Mouse (Mus musculus) small intestine, adult 2 months (tissue): ENCODE measurements around the gene Agap1.

ENCODE experiments used
- CTCF ChIP-seq: fragments of 200-500 bp; IDR thresholded peaks from 2 replicates; pipeline ENCODE4 v1.5.1; 2012; ENCODE audit warnings: low read depth, mild to moderate bottlenecking, control low read depth, inconsistent platforms, low read length, moderate library complexity, mixed read lengths; ENCODE audit not compliant: insufficient replicate concordance, insufficient read length; ENCODE audit errors: extremely low read depth
- POLR2A ChIP-seq: fragments of 200-500 bp; IDR thresholded peaks from 2 replicates; pipeline ENCODE4 v1.6.1; 2012; ENCODE audit warnings: low read depth, mild to moderate bottlenecking, control low read depth, inconsistent platforms, low read length, moderate library complexity

- no peak for TF ChIP-seq CTCF
- TF ChIP-seq POLR2A, result no peak
These were observed 368.4 kb downstream of the Agap1 start for GRCm38 (mm10) chr1:89823036-89823435.
